Mouse (Mus musculus) heart, adult 9 months (tissue): ENCODE data around the gene Pwwp2b.
A peak's percentile ranks its signal among the peaks of the same experiment; 100 is the strongest.

Source experiments
- DNase-seq, 2 experiments: peaks; one replicate each; pipeline ENCODE4 v3.0.0; 2022; ENCODE audit warnings: low spot score in 2 of 2

The Pwwp2b gene

DNA sequence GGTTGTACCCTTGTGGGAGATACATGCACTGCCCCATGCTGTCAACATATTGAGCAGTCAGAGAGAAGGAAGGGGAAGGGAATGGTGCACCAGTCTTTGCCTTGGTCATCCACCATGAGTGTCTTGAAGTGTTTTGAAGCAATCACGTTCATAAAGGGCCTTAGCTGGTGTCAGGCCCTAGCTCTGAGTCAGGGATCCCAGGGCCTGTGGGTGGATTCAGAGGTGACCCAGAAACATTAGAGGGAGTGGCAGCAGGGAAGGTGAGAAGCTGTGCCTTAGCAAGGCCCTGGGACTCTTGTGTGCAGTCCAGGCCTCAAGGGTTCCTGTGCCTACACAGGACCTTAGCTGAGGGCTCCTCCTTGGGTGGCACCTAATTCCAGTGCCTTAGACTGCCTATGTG, 24.2 kb upstream of the Pwwp2b start:
- no peak for DNase-seq

DNA sequence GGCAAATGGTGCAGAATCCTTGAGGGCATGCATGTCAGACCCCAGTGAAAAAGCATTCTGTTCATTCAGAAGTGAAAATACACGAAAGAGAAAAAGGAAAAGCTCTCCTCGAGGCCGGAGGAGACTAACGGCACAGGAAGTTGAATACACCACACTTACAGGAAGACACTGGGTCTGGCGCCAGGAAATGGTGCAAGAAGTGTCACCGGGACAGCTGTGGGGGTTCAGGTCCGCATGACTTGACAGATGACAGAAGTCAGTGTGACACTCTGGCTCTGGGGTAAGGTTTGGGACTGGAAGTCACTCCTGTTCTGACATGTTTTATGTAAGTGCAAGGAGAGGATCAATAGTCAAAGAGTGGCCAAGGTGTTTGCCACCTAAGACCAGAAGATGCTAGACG, 23.6 kb upstream of the Pwwp2b start:
- DNase-seq: peak in 1 of 2 experiments; percentile 29

DNA sequence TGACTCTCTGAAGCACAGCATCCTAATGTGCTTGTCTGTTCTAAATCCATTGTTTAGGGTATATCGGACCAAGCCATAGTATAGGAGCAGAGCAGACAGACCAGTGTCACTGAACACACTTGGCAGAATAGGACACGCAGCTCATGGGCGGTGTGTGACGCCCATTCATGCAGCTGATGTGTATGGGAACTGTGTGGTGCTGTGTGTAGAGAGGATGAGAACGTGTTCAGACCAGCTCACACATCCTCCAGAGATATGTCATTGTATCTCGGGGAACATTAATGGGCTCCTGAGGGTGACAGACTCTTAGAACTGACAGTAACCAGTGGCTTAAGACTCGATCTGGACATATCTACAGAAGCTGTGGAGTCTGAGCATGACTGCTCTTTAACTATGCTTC, 21.9 kb upstream of the Pwwp2b start:
- DNase-seq: no peak

DNA sequence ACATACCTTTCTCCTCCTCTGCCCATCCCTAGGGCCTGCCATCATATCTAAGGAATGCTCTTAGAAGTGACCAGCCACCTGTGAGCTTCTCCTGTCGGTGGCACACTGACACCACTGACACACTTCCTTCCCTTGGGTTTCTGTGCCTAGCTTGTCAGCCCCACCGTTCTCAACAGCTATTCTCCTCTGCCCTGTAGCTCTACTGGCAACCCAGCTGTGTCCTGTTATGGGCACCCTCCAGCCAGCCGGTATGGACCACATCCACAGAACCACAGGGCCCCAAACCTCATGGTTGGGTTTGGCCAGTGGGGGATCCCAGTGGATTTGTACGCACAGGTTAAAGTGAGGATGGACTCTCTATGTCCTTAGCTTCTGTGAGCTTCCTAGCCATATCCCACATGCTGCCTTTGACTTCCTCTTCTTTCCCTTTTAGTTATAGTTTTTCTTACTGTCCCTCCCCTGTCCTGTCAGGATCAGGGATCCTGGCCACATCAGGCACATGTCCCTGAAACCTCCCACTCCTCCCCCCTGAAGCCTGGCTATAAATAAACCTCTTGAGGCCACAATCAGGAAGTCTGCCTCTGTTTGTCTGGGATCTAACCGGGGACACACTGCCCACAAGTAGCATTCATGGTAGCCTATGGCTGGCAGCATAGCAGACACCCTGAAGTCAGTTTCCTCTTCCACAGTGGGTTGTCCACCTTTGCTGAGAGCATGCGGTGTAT, 19.7 kb upstream of the Pwwp2b start:
- DNase-seq: peak; percentile 58

DNA sequence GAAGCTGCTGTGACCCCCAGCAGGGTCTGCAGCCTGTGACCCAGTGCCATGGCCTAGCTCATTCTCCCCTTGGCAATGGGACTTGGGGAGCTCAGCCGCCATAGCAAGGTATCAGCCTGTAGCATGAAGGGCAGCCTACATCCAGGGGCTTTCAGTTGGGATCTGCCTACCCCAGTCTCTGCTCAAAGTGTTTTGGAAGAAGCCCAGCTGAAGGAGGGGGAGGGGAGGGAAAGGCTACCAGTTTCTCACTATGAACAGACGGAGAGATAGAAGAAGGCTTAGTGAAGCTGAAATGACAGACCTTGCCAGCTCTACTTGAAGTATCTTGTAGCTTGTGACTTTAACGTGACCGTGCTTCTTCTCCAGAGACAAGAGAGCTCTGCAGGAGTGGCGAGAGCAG, 18.4 kb upstream of the Pwwp2b start:
- no peak for DNase-seq

DNA sequence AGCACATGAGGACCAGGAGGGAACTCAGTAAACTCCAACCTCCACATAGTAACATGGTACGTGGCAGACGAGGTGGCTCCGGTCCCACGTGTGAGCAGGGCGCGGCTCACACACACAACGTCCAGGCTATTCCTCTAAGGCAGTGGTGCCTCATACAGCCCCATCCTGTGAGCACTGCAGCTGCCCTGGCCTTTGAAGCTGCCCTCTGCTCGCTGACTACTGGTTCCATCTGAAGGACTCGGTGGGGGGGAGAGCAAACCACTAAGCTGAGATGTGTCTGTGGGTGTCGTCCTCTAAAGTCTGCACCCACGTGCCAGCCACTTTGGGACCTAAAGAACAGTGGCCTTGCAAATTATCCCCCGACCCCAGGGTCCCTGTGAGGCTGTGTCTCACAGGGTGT, 18.0 kb upstream of the Pwwp2b start:
- no peak for DNase-seq

DNA sequence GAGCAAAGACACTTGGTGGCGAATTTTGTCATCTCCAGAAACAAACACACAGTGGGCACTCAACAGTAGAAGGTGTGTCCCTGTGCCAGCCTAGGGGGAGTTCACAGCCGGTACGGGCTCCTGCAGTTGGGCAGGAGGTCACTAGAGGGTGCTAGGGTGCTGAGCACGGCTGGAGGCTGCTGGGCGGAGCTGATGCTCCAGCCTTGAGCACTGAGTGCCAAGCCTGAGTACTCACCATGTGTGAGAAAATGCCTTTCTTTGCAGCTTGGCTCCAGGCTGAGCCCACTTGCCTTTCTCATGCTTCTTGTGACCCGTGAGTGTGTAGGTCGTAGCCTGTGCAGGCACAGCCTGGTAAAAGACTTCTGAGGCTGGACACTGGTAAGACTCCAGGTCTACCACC, 14.6 kb upstream of the Pwwp2b start:
- DNase-seq: peak; percentile 84 to 87

DNA sequence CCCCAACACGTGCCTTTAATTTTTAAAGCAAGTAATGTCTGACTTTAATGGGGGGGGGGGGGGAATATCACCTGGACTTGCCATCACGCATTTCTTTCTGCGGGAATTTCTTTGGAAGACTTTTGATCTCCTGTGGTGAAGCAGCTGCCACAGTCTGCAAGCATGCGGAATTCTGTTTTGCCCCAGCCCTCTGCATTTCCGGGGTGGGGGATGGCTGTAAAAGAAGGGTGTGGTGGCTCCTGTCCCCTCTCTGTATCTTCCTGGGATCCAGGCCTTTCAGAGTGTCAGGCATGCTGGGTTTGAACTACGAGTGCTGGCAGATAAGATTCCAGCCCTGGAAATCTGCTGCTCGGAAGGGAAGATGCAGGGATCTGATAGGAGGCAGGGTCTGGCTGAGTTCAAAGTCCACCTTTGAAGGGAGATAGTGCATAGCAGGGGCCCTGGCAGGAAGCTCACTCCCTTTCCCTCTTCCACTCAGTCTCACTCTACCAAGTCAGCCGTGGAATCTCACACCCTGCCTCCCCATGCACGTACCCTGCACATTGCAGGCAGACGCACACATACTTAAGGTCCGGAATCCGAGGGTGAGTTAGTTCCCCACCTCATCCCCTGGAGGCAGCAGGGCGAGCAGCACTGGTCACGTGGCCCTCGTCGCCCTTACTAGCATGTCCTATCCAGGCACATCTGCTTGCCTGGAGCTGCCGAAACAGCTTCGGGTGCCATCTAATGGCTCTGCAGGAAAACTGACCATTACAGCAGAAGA, 13.7 kb upstream of the Pwwp2b start:
- peak; percentile 63 to 67 for DNase-seq

DNA sequence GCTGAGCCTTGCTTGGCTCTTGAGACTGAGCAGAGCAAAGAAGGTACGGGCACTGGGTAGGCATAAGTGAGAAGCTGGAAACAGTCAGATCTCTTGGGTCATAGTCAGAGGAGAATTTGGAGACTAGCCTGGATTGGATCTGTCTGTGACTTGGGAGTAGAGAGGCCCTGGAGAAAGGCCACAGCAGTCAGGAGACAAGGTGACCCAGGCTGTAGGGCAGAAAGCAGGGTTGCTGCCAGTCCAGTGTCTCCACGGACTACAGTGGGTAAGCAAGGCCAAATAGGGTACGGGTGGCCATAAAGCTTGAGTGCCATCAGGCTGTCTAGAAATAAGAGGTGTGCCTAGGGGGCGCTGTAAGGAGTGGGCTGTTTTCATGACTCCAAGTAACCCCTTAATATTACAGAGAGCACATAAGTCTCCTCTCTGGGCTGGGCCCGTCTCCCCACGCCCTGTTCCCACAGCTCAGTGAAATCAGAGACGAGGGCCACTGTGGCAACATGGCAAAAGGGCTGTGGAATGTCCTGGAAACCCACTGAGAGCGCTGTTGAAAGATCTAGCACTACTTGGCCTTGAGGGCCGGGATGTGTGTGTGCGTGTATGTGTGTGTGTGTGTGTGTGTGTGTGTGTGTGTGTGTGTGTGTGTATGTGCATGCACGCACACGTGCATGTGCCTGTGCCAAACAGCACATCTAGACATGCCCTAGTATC, 12.5 kb upstream of the Pwwp2b start:
- DNase-seq: peak; percentile 63 to 65

DNA sequence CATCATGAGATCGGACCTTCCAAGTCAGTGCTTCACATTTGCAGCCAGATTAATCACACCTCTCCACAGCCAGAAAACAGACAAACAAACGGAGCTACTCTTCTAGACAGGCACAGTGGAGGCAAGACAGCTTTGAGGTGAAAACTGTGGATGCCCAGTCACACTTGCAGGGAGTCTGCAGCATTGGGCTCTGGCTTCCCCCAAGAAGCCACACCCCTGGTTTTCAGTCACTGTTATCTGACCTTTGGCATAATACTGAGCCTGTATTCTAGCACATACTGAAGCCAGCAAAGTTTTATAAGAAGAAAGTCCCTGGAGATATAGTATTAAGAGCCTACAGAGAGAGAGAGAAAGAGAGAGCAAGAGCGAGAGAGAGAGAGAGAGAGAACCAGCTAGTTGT, 8.8 kb upstream of the Pwwp2b start:
- no peak for DNase-seq

DNA sequence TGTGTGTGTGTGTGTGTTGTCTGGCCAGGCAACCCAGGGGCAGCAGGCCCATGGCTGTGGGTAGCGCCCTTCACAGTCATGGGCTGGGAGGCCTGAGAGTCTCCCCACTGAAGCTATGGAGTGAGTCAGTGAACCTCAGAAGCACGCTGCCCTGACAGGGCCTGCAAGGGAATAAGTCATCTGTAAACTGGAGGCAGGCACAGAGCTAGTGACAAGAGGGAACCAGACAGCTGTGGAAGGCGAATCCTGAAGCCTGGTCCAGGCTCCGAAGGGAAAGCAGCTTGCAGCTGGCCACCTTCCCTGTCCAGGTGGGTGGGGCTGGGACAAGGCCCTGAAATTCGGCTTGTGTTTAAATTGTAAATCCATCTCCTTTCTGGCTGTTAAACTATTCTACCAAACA, 2.2 kb upstream of the Pwwp2b start:
- no peak for DNase-seq

DNA sequence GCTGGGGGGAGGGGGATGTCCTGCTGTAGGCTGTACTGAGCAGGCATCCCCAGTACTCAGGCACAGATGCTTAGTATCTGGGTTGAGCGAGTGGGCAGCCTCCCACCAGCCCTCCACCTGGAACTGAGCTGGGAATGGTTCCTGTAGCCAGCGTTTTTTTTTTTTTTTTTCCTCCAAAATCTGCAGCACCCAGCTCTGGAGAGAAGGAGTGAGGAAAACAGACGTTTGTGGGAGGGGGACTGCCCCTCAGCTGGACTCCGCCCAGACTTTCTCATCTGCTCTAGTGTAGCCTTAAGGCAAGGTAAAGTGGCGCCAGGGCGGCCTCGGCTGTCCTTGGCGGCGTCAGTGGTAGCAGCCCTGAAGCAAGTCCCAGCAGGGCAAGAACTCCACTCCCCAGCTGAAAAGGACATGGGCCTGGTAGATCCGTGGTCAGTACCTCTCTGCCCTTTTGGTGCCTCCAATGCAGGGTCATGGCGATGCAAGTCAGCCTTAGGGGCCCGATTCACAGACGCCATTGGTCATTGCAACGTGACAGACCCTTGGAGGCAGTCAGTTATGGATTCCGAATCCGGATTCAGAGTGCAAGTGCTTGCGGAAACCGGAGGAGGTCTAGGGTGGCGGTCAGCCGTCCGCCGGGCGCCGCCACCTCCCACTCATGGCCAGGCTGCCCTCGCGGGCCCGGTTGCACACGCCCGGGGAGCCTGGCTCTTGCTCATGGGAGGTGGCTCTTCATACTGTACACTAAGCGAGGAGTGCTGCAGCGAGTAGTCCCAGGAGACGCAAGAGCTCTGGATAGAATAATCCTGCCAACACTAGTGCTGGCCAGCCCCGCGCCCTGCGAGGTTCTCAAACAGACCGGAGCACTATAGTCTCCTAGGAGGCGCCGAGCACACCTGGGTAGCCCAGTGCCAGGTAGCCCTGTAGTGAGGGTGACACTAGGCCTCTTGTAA, 1.1 kb upstream of the Pwwp2b start:
- DNase-seq: peak; percentile 69 to 75

DNA sequence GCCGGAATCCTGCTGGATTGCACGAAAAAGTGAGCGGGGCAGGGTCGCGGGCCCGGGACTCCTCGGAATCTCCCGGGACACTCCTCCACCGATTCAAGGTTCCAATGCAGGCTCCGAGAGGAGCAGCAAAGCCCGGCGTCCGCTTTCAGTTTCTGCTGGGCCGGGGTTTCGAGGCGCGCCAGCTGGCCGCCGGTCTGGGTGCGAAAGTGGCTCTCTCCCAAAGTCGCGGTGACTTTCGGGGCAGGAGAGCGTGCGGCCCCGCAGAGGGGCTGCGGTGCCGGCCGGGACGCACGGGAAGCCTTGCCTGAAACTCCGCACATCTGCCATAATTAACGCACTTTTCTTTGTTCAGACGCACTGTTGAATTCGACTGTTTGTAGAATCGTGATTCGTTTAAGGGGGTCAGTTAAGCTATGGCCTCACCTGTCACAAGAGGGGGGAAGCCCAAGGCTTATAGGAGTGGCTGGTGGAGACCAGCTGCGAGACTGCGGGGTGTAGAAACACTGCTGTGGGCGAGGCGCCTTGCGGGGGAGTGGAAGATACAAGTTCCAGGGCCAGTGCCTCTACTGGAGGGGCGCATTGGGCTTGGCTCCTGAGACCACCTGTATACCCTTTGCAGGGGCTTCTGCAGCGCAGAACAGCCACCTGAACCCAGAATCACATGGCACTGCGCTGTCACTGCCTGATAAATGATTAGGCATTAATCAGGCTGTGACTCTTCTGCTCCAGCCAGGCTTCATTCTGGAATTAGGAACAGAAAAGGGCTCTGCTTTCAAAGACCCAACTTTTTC, 528 bp downstream of the Pwwp2b start:
- DNase-seq: no peak

DNA sequence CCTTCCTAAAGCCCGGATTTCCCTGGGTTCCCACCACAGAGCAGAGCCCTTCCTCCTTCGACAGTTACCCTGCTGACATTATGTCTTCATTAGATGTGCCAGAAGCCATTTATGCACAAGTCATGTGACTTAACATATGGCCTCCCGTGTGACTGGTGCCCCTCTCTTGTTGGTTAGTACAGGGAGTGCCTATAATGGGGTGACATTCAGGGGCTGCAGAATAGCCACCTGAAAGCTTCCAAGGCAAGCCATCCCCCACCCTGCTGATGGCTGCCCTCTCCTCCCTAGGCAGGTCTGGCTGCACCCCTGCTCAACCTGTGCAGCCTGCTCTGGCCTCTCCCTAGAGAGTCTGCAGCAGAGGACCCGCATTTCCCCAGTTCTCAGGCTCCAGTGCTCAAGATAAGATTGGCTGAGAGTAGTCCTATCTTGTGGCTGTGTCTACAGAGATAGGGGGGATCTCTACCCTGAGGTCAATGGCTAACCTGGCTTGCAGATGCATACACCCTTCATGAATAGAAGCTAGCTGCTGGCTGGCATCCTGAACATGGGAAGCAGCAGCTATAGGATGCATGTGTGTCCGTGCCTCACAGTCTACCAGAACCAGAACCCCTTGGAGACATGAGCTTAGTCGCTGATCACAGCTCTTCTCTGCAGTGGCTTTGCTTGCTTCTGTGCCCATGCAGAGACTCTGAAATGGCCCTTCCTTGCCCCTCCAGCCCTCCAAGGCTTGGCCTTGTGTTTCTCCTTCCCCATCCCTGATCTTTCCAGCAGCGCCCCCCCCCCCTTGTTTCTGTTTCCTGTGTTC, 1.3 kb downstream of the Pwwp2b start:
- DNase-seq: no peak

DNA sequence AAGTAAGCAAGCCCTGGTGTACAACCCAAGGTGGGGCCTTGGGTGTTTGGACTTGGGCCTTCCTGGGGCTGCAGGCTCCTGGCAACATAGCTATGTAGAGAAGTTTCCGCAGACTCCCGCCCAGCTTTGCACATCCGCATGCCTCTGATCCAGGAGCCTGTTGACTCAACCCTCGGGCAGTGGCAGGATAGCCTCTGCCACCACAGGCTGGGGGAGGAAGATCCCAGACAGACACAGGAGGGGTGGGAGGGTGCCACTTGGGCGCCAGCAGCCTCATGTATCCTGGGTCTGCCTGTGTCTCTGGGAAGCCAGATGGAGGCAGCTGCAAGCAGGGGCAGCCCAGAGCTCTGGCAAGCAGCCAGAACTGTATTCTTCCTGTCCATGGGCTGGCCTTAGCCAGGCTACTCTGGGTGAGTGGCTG, 3.6 kb downstream of the Pwwp2b start:
- peak; percentile 71 to 72 for DNase-seq

DNA sequence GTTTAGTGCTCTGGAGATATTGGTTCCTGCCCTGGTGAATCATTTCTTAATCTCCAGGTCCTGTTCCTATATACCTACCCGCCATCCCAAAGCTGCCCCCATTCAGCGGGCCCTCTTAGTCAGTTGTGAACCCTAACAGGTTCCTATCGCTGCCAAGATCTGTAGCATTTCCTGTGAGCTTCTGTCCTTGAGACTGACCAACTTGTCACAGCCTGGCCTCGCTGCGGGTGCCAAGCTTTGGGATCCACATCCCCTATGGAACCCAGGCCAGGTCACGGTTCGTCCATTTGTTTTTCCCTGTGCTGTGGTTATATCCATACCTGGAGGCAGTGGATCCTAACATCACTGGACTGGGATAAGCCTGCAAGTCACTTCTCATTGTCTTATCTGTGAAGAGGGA, 4.3 kb downstream of the Pwwp2b start:
- DNase-seq: no peak

DNA sequence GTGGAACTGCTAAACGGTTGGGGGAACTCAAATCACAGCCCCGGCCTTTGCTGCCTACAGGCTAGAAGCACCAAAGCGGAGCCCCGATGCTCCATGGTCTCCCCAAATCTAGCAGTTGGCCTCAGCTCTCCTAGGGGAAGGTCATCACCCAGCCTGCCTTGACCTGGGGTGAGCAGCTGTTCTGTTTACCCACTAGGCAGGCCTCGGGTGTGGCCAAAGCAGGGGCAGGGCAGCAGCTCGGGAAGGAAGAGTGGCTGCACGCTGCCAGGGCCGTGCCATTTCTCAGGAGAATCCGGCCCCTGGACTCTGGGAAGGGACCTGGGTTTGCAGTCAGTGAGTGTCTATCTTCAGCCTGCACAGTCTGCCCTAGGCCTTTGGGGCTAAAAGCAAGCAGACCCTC, 4.7 kb downstream of the Pwwp2b start:
- no peak for DNase-seq

DNA sequence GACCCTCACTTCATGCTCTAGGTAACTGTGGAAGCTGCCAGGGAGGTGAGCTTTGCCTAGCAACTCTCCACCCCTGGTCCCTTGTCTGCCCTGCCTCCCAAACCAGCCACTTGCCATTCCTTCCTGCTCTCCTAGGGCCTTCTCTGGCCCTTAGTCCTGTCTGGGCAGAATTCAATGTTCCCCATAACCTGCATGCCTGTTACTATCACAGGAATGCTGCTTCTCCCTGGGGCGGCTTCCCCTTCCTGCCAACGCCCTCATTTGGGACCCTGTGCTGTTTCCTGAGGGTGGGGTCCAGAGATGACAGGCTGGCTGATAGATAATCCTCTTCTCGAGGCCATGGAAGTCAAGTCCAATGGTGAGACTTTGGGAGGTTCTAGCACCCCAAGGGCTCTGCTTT, 5.2 kb downstream of the Pwwp2b start:
- no peak for DNase-seq

DNA sequence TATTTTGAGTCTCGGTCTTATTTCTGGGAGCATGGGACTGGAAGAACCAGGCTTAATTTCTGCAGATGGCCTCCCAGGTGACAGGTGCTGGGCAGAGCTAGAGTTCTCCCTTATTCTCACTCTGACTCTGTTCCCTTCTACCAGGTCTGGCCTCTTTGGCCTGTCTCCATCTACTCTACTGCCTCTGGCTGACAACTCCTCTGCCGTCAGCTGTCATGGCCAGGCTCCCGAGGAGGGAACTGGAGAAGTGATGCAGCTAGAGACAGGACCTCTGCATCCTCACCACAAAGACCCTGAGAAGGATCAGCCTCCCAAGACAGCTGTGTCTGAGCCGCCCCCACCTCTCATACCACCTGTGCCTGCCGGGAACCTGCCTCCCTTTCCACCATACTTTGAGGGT, 6.3 kb downstream of the Pwwp2b start:
- DNase-seq: no peak
